Mouse (Mus musculus): ENCODE data around the gene Evi5. TPM values are rescaled to one million over a fixed set of nuclear protein-coding genes. Genes with fewer than 3 reads are reported as not detected.

The Evi5 gene
- total RNA-seq, 2 experiments from 2014 or later: 63.2 to 70.7 TPM

GRCm38 (mm10) chr5:107721638-107722011, 153.3 kb downstream of the Evi5 start:
- H3K27ac ChIP-seq: no peak overlapping the region
- TF ChIP-seq CTCF (conservative IDR thresholded peaks at IDR 0.05): no peak
- no peak overlapping the region for H3K4me3 ChIP-seq
- no peak for DNase-seq (ENCODE audit: low spot score in 2 of 2)

GRCm38 (mm10) chr5:107720991-107721637, 153.8 kb downstream of the Evi5 start:
- no peak overlapping the region for H3K4me3 ChIP-seq
- H3K27ac ChIP-seq: no peak overlapping the region
- DNase-seq (ENCODE audit: low spot score in 2 of 2): no peak
- no peak for TF ChIP-seq CTCF (conservative IDR thresholded peaks at IDR 0.05)

DNA sequence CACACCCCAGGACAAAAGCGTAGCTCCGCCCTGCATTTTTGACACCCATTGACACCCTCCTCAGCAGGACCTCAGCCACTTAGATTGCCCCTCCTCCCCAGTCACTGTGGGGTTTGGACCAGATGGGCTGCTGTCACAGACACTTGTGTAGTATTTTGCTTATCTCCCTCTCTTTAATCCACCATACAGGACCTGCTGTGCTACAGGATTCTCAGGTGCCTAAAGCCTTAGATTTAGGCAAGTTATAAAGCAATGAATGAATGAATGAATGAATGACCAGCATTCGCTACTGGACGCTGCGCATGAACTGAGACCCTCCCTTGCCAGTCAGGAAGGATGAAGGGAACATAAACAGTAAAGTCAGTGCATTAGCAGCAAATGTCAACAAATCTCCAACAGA, 154.4 kb downstream of the Evi5 start:
- Histone ChIP-seq H3K4me3 (no peak overlapping the region), H3K27ac (no peak overlapping the region)
- TF ChIP-seq CTCF (conservative IDR thresholded peaks at IDR 0.05): no peak
- DNase-seq (ENCODE audit: low spot score in 2 of 2): no peak

- no peak for DNase-seq (ENCODE audit: low spot score in 2 of 2)
- TF ChIP-seq CTCF (conservative IDR thresholded peaks at IDR 0.05): no peak
- Histone ChIP-seq H3K27ac (no peak overlapping the region), H3K4me3 (no peak overlapping the region)
These were observed 155.1 kb downstream of the Evi5 start for GRCm38 (mm10) chr5:107719786-107720185.

- no peak for DNase-seq (ENCODE audit: low spot score in 2 of 2)
- Histone ChIP-seq H3K4me3 (no peak overlapping the region), H3K27ac (no peak overlapping the region)
- no peak for TF ChIP-seq CTCF (conservative IDR thresholded peaks at IDR 0.05)
These were observed 155.7 kb downstream of the Evi5 start for GRCm38 (mm10) chr5:107719209-107719608.

- DNase-seq (ENCODE audit: low spot score in 2 of 2): no peak
- TF ChIP-seq CTCF (conservative IDR thresholded peaks at IDR 0.05): no peak
- H3K4me3 ChIP-seq: no peak overlapping the region
- no peak overlapping the region for H3K27ac ChIP-seq
These were observed 157.0 kb downstream of the Evi5 start for GRCm38 (mm10) chr5:107717871-107718361.

DNA sequence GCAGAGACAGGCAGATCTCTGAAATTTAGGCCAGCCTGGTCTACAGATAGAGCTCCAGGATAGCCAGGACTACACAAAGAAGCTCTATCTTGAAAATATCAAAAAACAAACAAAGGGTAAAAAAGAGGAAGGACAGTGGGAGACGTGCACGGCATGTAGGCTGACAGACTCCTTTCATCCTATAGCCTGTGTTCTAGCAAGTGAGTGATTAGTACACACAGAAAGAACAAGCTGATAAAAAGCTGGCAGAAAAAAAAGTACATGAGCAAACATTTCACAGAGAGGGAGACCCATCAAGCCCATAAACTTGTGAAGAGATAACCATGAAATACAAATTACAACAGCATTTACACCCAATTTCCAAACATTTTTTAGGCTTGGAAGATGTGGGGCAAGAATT, 163.2 kb downstream of the Evi5 start:
- no peak for TF ChIP-seq CTCF (conservative IDR thresholded peaks at IDR 0.05)
- DNase-seq (ENCODE audit: low spot score in 2 of 2): no peak
- H3K4me3 ChIP-seq: no peak overlapping the region
- H3K27ac ChIP-seq: no peak overlapping the region

- no peak overlapping the region for H3K27ac ChIP-seq
- no peak for TF ChIP-seq CTCF (conservative IDR thresholded peaks at IDR 0.05)
- DNase-seq (ENCODE audit: low spot score in 2 of 2): no peak
- H3K4me3 ChIP-seq: no peak overlapping the region
These were observed 166.6 kb downstream of the Evi5 start for GRCm38 (mm10) chr5:107708124-107708797.

GRCm38 (mm10) chr5:107706262-107706661, 168.6 kb downstream of the Evi5 start:
- H3K27ac ChIP-seq: no peak overlapping the region
- H3K4me3 ChIP-seq: no peak overlapping the region
- TF ChIP-seq CTCF (conservative IDR thresholded peaks at IDR 0.05): no peak
- DNase-seq (ENCODE audit: low spot score in 2 of 2): no peak

GRCm38 (mm10) chr5:107705756-107706155, 169.2 kb downstream of the Evi5 start:
- DNase-seq (ENCODE audit: low spot score in 2 of 2): no peak
- no peak for TF ChIP-seq CTCF (conservative IDR thresholded peaks at IDR 0.05)

GRCm38 (mm10) chr5:107703207-107703763, 171.6 kb downstream of the Evi5 start:
- Histone ChIP-seq H3K27ac (no peak overlapping the region), H3K4me3 (no peak overlapping the region)
- no peak for TF ChIP-seq CTCF (conservative IDR thresholded peaks at IDR 0.05)
- no peak for DNase-seq (ENCODE audit: low spot score in 2 of 2)

More at GRCm38 (mm10) chr5:107705756-107706155, 169.2 kb downstream of the Evi5 start:
- no peak overlapping the region for H3K27ac ChIP-seq
- H3K4me3 ChIP-seq: no peak overlapping the region

GRCm38 (mm10) chr5:107701658-107702057, 173.2 kb downstream of the Evi5 start:
- no peak for TF ChIP-seq CTCF (conservative IDR thresholded peaks at IDR 0.05)
- no peak overlapping the region for H3K4me3 ChIP-seq
- DNase-seq (ENCODE audit: low spot score in 2 of 2): no peak
- no peak overlapping the region for H3K27ac ChIP-seq

- H3K4me3 ChIP-seq: no peak overlapping the region
- H3K27ac ChIP-seq: no peak overlapping the region
- no peak for TF ChIP-seq CTCF (conservative IDR thresholded peaks at IDR 0.05)
- no peak for DNase-seq (ENCODE audit: low spot score in 2 of 2)
These were observed 174.0 kb downstream of the Evi5 start for GRCm38 (mm10) chr5:107700873-107701272.

DNA sequence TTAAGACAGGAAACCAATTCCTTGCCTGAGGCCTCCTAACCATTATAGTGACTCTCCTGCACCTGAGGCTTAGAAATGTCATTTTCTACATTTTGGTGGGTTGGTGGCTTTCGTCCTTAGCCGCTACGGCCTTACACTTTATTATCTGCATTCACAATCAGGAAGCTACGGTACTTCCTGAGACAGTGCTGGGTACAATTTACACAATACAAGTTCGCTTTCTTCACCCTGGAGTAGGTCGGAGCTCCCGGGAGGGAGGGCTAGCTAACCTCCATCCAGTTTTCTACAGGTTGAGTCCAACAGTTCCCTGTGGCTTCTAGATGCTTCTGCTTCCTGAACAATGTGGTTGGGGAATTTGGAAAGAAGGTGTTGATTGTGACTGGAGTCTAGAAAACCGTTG, 176.0 kb downstream of the Evi5 start:
- TF ChIP-seq CTCF (conservative IDR thresholded peaks at IDR 0.05): no peak
- Histone ChIP-seq H3K27ac (no peak overlapping the region), H3K4me3 (no peak overlapping the region)
- no peak for DNase-seq (ENCODE audit: low spot score in 2 of 2)

Measured in layer of hippocampus, adult 2 months (tissue).